Mouse (Mus musculus): ENCODE data around the gene Cacna1s. TPM values are rescaled to one million over a fixed set of nuclear protein-coding genes. Genes with fewer than 3 reads are reported as not detected.
A peak's percentile ranks its signal among the peaks of the same experiment; 100 is the strongest.

Cacna1s gene
- polyA plus RNA-seq, 1 experiment from 2014 or later, result 0.10 TPM

DNA sequence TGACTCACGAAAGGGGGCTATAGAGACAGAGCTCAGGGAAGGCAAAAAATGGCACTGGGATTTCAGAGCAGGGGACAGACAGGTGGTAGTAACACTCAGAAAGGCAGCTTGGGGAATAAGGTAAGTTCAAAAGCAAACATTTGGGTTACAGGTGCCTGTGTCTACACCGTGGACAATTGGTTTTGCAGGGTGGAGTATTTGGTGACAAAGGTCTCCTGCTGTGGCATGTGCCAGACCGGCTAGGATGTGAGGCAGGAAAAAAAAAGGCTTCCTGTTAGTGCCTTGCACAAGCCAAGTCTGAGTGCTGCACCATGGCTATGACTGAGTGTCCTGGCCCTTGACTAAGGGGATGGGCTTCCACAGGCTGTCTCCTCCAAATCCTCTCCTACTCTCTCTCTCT is 6.0 kb downstream of the Cacna1s start:
- Histone ChIP-seq H3K4me3 (replicated peaks) (no peak overlapping the region), H3K9me3 (no peaks in the 10 kb centered on the region), H3K27ac (no peak overlapping the region), H3K4me1 (no peaks in the 10 kb centered on the region), H3K9ac (no peak overlapping the region), H3K27me3 (replicated peaks) (no peaks in the 10 kb centered on the region), H3K36me3 (no peaks in the 10 kb centered on the region), H3K4me2 (no peak overlapping the region)
- ATAC-seq (ENCODE audit: insufficient read depth, low FRiP score, low read depth), result peak; percentile 61
- 46% methylated on average over 3 of the region's 3 CpGs for WGBS

- H3K4me1 ChIP-seq, result no peaks in the 10 kb centered on the region
- H3K4me3 ChIP-seq (replicated peaks), result no peak overlapping the region
- no peak for ATAC-seq (ENCODE audit: insufficient read depth, low FRiP score, low read depth)
- H3K27me3 ChIP-seq (replicated peaks), result no peaks in the 10 kb centered on the region
- no peaks in the 10 kb centered on the region for H3K9me3 ChIP-seq
- H3K4me2 ChIP-seq, result no peak overlapping the region
- 61% methylated on average over 9 of the region's 9 CpGs for WGBS
- no peak overlapping the region for H3K9ac ChIP-seq
- no peaks in the 10 kb centered on the region for H3K36me3 ChIP-seq
- no peak overlapping the region for H3K27ac ChIP-seq
Observed at GRCm38 (mm10) chr1:136061041-136061789, 8.7 kb downstream of the Cacna1s start.

- Histone ChIP-seq H3K9me3 (no peaks in the 10 kb centered on the region), H3K9ac (no peak overlapping the region), H3K4me3 (replicated peaks) (no peak overlapping the region), H3K27me3 (replicated peaks) (no peaks in the 10 kb centered on the region), H3K27ac (no peak overlapping the region), H3K36me3 (no peaks in the 10 kb centered on the region), H3K4me1 (no peaks in the 10 kb centered on the region), H3K4me2 (no peak overlapping the region)
- no peak for ATAC-seq (ENCODE audit: insufficient read depth, low FRiP score, low read depth)
- WGBS, result 85% methylated on average over 7 of the region's 7 CpGs
Observed at GRCm38 (mm10) chr1:136061790-136062141, 9.2 kb downstream of the Cacna1s start.

GRCm38 (mm10) chr1:136063991-136064390 is 11.4 kb downstream of the Cacna1s start:
- no peaks in the 10 kb centered on the region for H3K27me3 ChIP-seq (replicated peaks)
- H3K4me3 ChIP-seq (replicated peaks), result no peak overlapping the region
- no peak for ATAC-seq (ENCODE audit: insufficient read depth, low FRiP score, low read depth)
- H3K9ac ChIP-seq, result no peak overlapping the region
- no peaks in the 10 kb centered on the region for H3K4me1 ChIP-seq
- no peak overlapping the region for H3K27ac ChIP-seq
- no peaks in the 10 kb centered on the region for H3K9me3 ChIP-seq
- WGBS, result 66% methylated on average over 5 of the region's 5 CpGs
- no peak overlapping the region for H3K4me2 ChIP-seq
- H3K36me3 ChIP-seq, result no peaks in the 10 kb centered on the region

DNA sequence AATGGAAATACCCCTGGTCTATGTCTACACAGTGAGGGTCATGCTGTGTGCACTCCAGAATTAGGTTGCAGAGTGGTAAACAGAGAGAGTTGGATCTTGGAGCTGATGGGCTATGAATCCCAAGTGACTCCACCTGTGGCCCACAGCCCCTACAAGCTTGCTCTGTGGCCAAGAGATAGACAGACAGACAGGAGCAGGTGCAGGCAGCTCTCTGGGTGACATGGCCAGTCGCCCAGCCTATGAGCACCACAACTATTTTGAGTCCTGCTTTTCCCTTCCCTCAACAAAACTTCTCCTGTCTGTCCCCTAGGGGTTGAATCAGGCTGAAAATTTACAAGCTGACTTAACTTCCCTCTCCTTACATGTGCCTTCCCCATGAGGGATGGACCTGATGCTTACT is 14.1 kb downstream of the Cacna1s start:
- 68% methylated on average over 1 of the region's 1 CpGs for WGBS
- no peaks in the 10 kb centered on the region for H3K27me3 ChIP-seq (replicated peaks)
- no peaks in the 10 kb centered on the region for H3K36me3 ChIP-seq
- H3K9ac ChIP-seq, result no peak overlapping the region
- no peaks in the 10 kb centered on the region for H3K9me3 ChIP-seq
- H3K4me2 ChIP-seq, result no peak overlapping the region
- no peak overlapping the region for H3K4me3 ChIP-seq (replicated peaks)
- no peak for ATAC-seq (ENCODE audit: insufficient read depth, low FRiP score, low read depth)
- H3K4me1 ChIP-seq, result no peaks in the 10 kb centered on the region
- no peak overlapping the region for H3K27ac ChIP-seq

- Histone ChIP-seq H3K27ac (no peak overlapping the region), H3K4me3 (replicated peaks) (no peak overlapping the region), H3K27me3 (replicated peaks) (no peaks in the 10 kb centered on the region), H3K4me2 (no peak overlapping the region), H3K9ac (no peak overlapping the region), H3K36me3 (no peaks in the 10 kb centered on the region), H3K9me3 (no peaks in the 10 kb centered on the region), H3K4me1 (no peaks in the 10 kb centered on the region)
- WGBS, result 64% methylated on average over 3 of the region's 3 CpGs
- ATAC-seq (ENCODE audit: insufficient read depth, low FRiP score, low read depth), result no peak
Observed at GRCm38 (mm10) chr1:136067579-136067978, 15.0 kb downstream of the Cacna1s start.

DNA sequence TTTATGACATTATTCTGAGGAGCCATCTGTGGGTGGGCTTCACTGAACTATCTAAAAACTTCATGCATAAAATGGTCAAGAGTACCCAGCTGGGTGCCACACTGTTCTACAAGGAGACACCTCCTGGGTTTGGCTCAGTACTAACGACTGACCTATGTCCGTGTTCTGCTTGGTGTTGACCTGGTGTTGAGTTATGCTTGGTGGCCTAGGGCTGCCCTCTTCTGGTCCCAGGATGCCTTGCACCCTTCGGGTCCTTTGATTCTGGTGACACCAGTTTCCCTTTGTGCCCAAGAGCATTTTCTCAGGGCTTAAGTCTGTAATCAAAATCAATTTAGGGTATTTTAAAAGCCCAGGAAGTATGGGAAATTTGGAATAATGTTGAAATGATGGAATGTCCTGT is 23.5 kb downstream of the Cacna1s start:
- no peak overlapping the region for H3K4me3 ChIP-seq (replicated peaks)
- no peak for ATAC-seq (ENCODE audit: insufficient read depth, low FRiP score, low read depth)
- no peak overlapping the region for H3K9ac ChIP-seq
- no peaks in the 10 kb centered on the region for H3K27me3 ChIP-seq (replicated peaks)
- H3K36me3 ChIP-seq, result no peaks in the 10 kb centered on the region
- H3K27ac ChIP-seq, result no peak overlapping the region
- no peaks in the 10 kb centered on the region for H3K9me3 ChIP-seq
- 7% methylated on average over 3 of the region's 3 CpGs for WGBS
- H3K4me1 ChIP-seq, result no peaks in the 10 kb centered on the region
- H3K4me2 ChIP-seq, result no peak overlapping the region

DNA sequence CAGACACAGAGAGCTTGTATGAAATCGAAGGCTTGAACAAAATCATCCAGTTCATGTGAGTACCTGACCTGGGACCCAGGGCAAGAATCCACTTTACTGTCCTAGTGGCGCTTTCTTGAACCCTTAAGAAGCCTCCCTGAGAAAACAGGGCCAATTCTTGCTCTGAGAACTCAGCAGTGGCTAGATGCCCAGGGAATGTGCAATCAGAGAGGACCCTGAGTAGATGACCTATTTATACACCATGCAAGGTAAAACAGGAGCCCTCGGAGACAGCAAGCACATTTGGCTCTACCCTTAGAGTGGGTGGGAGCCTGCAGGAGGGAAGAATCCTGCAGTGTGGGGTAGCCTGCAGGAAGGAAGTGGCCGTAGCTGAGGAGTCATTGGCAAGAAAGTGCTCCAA is 25.1 kb downstream of the Cacna1s start:
- H3K4me2 ChIP-seq, result no peak overlapping the region
- no peaks in the 10 kb centered on the region for H3K9me3 ChIP-seq
- 56% methylated on average over 4 of the region's 4 CpGs for WGBS
- H3K4me3 ChIP-seq (replicated peaks), result no peak overlapping the region
- no peak overlapping the region for H3K27ac ChIP-seq
- no peaks in the 10 kb centered on the region for H3K36me3 ChIP-seq
- no peak for ATAC-seq (ENCODE audit: insufficient read depth, low FRiP score, low read depth)
- no peaks in the 10 kb centered on the region for H3K27me3 ChIP-seq (replicated peaks)
- H3K9ac ChIP-seq, result no peak overlapping the region
- no peaks in the 10 kb centered on the region for H3K4me1 ChIP-seq

DNA sequence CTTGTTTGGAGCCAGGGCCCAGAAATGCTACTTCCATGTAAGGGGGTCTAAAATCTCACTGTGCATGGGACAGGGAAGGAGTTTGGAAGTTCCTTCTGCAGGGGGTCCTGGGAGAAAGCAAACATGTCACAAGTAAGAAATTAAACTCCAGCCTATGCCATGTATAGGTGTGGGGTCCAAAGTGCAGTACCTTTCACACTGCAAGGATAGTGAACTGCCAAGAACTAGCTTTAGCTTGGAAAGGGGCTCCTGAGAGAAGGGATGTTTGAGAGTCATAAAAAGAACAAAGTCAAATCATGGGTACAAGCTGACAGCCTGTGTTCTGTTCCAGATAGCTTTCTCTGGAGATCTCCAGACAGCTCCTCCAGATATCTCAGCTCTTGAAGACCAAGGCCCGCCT is 28.6 kb downstream of the Cacna1s start:
- WGBS, result 86% methylated on average over 1 of the region's 1 CpGs
- ATAC-seq (ENCODE audit: insufficient read depth, low FRiP score, low read depth), result no peak; the same call in 1 of the 2 replicates
- no peak overlapping the region for H3K27ac ChIP-seq

DNA sequence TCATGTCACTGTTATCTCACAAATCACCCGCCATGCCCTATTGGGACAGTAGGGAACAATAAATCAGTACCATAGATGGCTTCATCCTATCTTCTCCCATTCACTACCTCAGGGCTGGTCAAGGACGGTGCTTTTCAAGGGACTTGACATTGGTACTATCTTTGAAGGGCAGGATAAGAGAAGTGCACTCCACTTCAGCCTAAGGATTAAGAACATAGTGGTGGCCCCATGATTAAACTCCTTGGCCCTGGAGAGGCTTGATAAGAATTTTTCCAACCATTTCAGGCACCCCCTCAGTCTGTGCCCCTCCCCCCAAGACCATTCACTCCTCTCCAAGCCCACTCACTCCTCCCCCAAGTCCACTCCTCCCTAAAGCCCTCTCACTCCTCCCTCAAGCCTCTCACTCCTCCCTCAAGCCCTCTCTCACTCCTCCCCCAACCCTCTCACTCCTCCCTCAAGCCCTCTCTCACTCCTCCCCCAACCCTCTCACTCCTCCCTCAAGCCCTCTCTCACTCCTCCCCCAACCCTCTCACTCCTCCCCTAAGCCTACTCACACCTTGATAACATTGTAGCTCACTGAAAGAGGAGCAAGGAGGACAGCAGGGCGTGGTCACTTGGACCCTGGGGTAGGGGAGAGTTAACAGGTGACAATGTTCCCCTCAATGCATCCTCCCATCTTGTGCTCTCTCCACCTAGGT is 33.6 kb downstream of the Cacna1s start:
- Histone ChIP-seq H3K4me2 (no peak overlapping the region), H3K9me3 (no peaks in the 10 kb centered on the region), H3K4me1 (no peaks in the 10 kb centered on the region), H3K4me3 (replicated peaks) (no peak overlapping the region), H3K27me3 (replicated peaks) (no peaks in the 10 kb centered on the region), H3K36me3 (no peaks in the 10 kb centered on the region), H3K9ac (no peak overlapping the region), H3K27ac (no peak overlapping the region)
- 77% methylated on average over 3 of the region's 3 CpGs for WGBS
- no peak for ATAC-seq (ENCODE audit: insufficient read depth, low FRiP score, low read depth)

More for the DNA sequence above, 28.6 kb downstream of the Cacna1s start:
- Histone ChIP-seq H3K4me1 (no peaks in the 10 kb centered on the region), H3K27me3 (replicated peaks) (no peaks in the 10 kb centered on the region), H3K4me2 (no peak overlapping the region), H3K4me3 (replicated peaks) (no peak overlapping the region), H3K9me3 (no peaks in the 10 kb centered on the region), H3K36me3 (no peaks in the 10 kb centered on the region), H3K9ac (no peak overlapping the region)

DNA sequence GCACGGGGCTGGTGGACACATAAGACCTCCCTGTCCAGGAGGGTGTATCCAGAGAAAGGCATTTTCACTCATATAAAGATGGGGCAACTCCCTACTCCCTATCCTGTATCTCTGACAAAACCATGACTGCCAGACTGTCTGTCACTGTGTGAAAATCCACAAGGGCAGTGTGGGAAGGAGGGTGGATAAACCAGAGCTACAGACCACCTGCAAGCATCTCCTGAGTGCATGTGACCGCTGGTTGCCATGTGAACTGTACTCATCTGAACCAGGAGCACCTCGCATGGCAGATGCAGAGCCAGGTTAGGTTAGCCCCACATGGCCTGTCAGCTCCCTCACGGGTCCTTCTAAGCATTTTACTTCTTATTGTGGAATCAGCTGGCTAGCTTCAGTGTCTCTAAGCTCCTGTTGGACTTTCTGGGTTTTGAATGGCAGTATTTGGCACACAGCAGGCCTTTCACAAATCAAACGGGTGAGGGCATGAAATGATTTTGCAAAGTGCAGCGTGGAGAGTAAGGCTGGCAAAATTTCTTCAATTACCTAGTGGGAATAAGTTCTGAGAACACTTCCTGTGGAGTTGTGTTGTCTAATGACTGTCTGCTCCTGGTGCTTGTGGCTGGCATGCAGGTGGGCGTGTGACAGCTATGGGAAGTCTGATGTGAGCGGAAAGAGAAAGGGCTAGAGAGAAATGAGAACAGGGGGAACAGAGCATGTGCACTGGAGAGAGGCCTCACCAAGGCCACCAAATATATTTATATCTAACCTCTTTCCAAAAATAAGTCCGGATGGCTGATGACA is 37.0 kb downstream of the Cacna1s start:
- ATAC-seq (ENCODE audit: insufficient read depth, low FRiP score, low read depth), result no peak

GRCm38 (mm10) chr1:136093726-136094125 is 41.2 kb downstream of the Cacna1s start:
- 68% methylated on average over 3 of the region's 3 CpGs for WGBS
- Histone ChIP-seq H3K4me1 (no peaks in the 10 kb centered on the region), H3K27ac (no peak overlapping the region), H3K36me3 (no peaks in the 10 kb centered on the region), H3K9me3 (no peaks in the 10 kb centered on the region), H3K9ac (no peak overlapping the region), H3K27me3 (replicated peaks) (no peaks in the 10 kb centered on the region), H3K4me3 (replicated peaks) (no peak overlapping the region), H3K4me2 (no peak overlapping the region)
- ATAC-seq (ENCODE audit: insufficient read depth, low FRiP score, low read depth), result no peak

More for the DNA sequence above, 37.0 kb downstream of the Cacna1s start:
- Histone ChIP-seq H3K27me3 (replicated peaks) (no peaks in the 10 kb centered on the region), H3K4me3 (replicated peaks) (no peak overlapping the region), H3K4me1 (no peaks in the 10 kb centered on the region), H3K9ac (no peak overlapping the region), H3K9me3 (no peaks in the 10 kb centered on the region), H3K27ac (no peak overlapping the region), H3K4me2 (no peak overlapping the region), H3K36me3 (no peaks in the 10 kb centered on the region)
- WGBS, result 75% methylated on average over 9 of the region's 9 CpGs
